Mouse (Mus musculus) testis, adult 2 months (tissue): ENCODE results near the gene Kansl1l. TPM values are rescaled to one million over a fixed set of nuclear protein-coding genes. Genes with fewer than 3 reads are reported as not detected.

ENCODE experiments used
- H3K27ac ChIP-seq: fragments of 200-500 bp; 2 replicates; pipeline ENCODE4 v1.5.1; 2012; ENCODE audit warnings: low read depth, low read length; ENCODE audit not compliant: control insufficient read depth, insufficient read depth
- H3K27me3 ChIP-seq: fragments of 200-500 bp; 2 replicates; pipeline ENCODE4 v1.6.1; 2012; ENCODE audit warnings: mild to moderate bottlenecking, low read length, moderate library complexity; ENCODE audit not compliant: control insufficient read depth, insufficient read depth
- H3K36me3 ChIP-seq: fragments of 200-500 bp; 2 replicates; pipeline ENCODE4 v1.6.1; 2012; ENCODE audit warnings: mild to moderate bottlenecking, low read length; ENCODE audit not compliant: control insufficient read depth, insufficient read depth
- H3K4me1 ChIP-seq: fragments of 200-500 bp; 2 replicates; pipeline ENCODE4 v1.6.1; 2012; ENCODE audit warnings: low read length; ENCODE audit not compliant: control insufficient read depth, insufficient read depth
- H3K4me3 ChIP-seq: fragments of 200-500 bp; 2 replicates; pipeline ENCODE4 v1.5.1; 2012; ENCODE audit warnings: low read depth, mild to moderate bottlenecking, low read length, moderate library complexity, mixed read lengths; ENCODE audit not compliant: control insufficient read depth
- CTCF ChIP-seq: fragments of 200-500 bp; IDR thresholded peaks from 2 replicates; pipeline ENCODE4 v1.5.1; 2012; ENCODE audit warnings: low read depth, mild to moderate bottlenecking, inconsistent platforms, low read length, moderate library complexity; ENCODE audit not compliant: control insufficient read depth, insufficient read depth, insufficient replicate concordance
- POLR2A ChIP-seq: fragments of 200-500 bp; IDR thresholded peaks from 2 replicates; pipeline ENCODE4 v1.6.1; 2012; ENCODE audit warnings: low read depth, mild to moderate bottlenecking, inconsistent platforms, low read length, moderate library complexity; ENCODE audit not compliant: control insufficient read depth
- polyA plus RNA-seq: library from polyadenylated mRNA; depleted of rRNA; stranded (reverse); fragments of >200 nt; gene quantifications from 2 replicates; pipeline ENCODE4 v1.2.3, GENCODE M21; 2012

Gene Kansl1l
- polyA plus RNA-seq, 1 experiment: 16.3 TPM

GRCm38 (mm10) chr1:66816837-66817452 is 417 bp downstream of the Kansl1l start:
- H3K36me3 ChIP-seq: no peaks in the 10 kb centered on the region

GRCm38 (mm10) chr1:66815941-66816777 is 1.2 kb downstream of the Kansl1l start:
- Histone ChIP-seq H3K27ac (peak overlapping the region; percentile 92), H3K4me3 (peak overlapping the region; percentile 93), H3K4me1 (peaks cover 6% of the 10 kb centered on the region; the same call in 1 of the 2 replicates), H3K27me3 (no peaks in the 10 kb centered on the region), H3K36me3 (no peaks in the 10 kb centered on the region)
- TF ChIP-seq CTCF: no peak
- no peak for TF ChIP-seq POLR2A

More at GRCm38 (mm10) chr1:66816837-66817452, 417 bp downstream of the Kansl1l start:
- Histone ChIP-seq H3K27ac (peak overlapping the region; percentile 97), H3K27me3 (no peaks in the 10 kb centered on the region), H3K4me3 (peak overlapping the region; percentile 96), H3K4me1 (peaks cover 6% of the 10 kb centered on the region; the same call in 1 of the 2 replicates)
- no peak for TF ChIP-seq CTCF
- no peak for TF ChIP-seq POLR2A

GRCm38 (mm10) chr1:66814756-66815155 is 2.6 kb downstream of the Kansl1l start:
- no peak for TF ChIP-seq POLR2A
- no peak for TF ChIP-seq CTCF
- Histone ChIP-seq H3K27me3 (no peaks in the 10 kb centered on the region), H3K36me3 (no peaks in the 10 kb centered on the region), H3K27ac (no peak overlapping the region), H3K4me3 (peak overlapping the region; percentile 26; the same call in 1 of the 2 replicates), H3K4me1 (peaks cover 6% of the 10 kb centered on the region; the same call in 1 of the 2 replicates)

- H3K27me3 ChIP-seq: no peaks in the 10 kb centered on the region
- H3K4me1 ChIP-seq: peaks cover 4% of the 10 kb centered on the region; the same call in 1 of the 2 replicates
- no peak overlapping the region for H3K4me3 ChIP-seq
- H3K27ac ChIP-seq: no peak overlapping the region
- TF ChIP-seq CTCF: no peak
- no peak for TF ChIP-seq POLR2A
- no peaks in the 10 kb centered on the region for H3K36me3 ChIP-seq
These were observed 4.2 kb downstream of the Kansl1l start for GRCm38 (mm10) chr1:66813191-66813590.

GRCm38 (mm10) chr1:66806821-66807220 is 10.5 kb downstream of the Kansl1l start:
- no peak for TF ChIP-seq POLR2A
- TF ChIP-seq CTCF: no peak
- Histone ChIP-seq H3K4me3 (no peak overlapping the region), H3K4me1 (no peaks in the 10 kb centered on the region)

GRCm38 (mm10) chr1:66805408-66805807 is 12.0 kb downstream of the Kansl1l start:
- H3K27me3 ChIP-seq: no peaks in the 10 kb centered on the region
- no peak overlapping the region for H3K4me3 ChIP-seq
- no peak for TF ChIP-seq CTCF
- TF ChIP-seq POLR2A: no peak
- H3K27ac ChIP-seq: no peak overlapping the region
- no peaks in the 10 kb centered on the region; the same call in 1 of the 2 replicates for H3K36me3 ChIP-seq
- H3K4me1 ChIP-seq: no peaks in the 10 kb centered on the region

More at GRCm38 (mm10) chr1:66806821-66807220, 10.5 kb downstream of the Kansl1l start:
- no peaks in the 10 kb centered on the region; the same call in 1 of the 2 replicates for H3K36me3 ChIP-seq
- no peak overlapping the region for H3K27ac ChIP-seq
- no peaks in the 10 kb centered on the region for H3K27me3 ChIP-seq

- TF ChIP-seq CTCF (no peak), POLR2A (no peak)
- no peaks in the 10 kb centered on the region for H3K27me3 ChIP-seq
- no peak overlapping the region for H3K4me3 ChIP-seq
- H3K36me3 ChIP-seq: no peaks in the 10 kb centered on the region; the same call in 1 of the 2 replicates
- no peaks in the 10 kb centered on the region for H3K4me1 ChIP-seq
- no peak overlapping the region for H3K27ac ChIP-seq
These were observed 12.7 kb downstream of the Kansl1l start for GRCm38 (mm10) chr1:66804710-66805109.
